Mouse (Mus musculus) cortical plate, adult 2 months (tissue): ENCODE results near the gene Pam.

Experiments used
- CTCF ChIP-seq: fragments of 200-500 bp; IDR thresholded peaks from 2 replicates; pipeline ENCODE4 v1.5.1; 2011; ENCODE audit warnings: mild to moderate bottlenecking, control low read depth, low read length; ENCODE audit not compliant: insufficient read depth; ENCODE audit errors: extremely low read depth
- POLR2A ChIP-seq: fragments of 200-500 bp; IDR thresholded peaks from 2 replicates; pipeline ENCODE4 v1.6.1; 2011; ENCODE audit warnings: mild to moderate bottlenecking, low read length, control low read depth; ENCODE audit not compliant: insufficient read depth; ENCODE audit errors: extremely low read depth

DNA sequence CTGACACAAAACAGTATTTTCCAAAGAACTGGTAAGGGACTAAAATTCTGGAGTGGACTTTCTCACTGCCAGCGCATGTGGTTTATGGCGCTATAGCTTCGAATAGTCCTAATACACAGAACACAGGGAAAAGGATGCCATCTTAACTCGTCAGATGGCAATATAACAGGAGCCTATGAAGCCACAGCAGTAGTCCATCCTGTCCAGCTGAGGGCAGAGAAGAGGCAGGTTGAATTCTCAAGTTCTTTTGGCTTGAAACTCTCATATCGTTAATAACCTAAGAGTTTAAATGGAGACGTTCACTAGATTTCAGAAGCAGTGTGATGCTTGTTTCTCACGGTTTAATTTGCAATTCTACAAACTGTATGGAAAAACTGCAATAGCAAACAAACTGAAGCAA lies 211.9 kb downstream of the Pam start:
- TF ChIP-seq CTCF (no peak), POLR2A (no peak)
